Mouse (Mus musculus): Measurements from ENCODE around the gene Dmap1.

Gene Dmap1

DNA sequence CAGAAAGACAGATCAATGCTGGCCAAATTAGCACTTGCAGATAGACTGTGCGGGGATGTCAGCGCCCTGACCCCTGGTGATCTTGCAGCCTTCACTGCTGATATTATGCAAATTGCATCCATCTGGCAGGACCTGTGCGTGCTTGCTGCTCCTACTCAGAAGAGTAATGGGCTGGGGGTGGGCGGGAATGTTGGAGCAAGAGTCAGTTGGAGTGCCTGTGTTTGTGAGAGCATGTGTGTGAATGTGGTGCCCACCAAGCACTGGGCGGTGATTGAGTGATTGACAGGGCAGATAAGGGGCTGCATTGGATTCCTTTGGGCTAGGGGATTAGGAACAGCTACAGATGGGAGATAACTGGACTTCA is 26.6 kb downstream of the Dmap1 start:
- no peak for DNase-seq

DNA sequence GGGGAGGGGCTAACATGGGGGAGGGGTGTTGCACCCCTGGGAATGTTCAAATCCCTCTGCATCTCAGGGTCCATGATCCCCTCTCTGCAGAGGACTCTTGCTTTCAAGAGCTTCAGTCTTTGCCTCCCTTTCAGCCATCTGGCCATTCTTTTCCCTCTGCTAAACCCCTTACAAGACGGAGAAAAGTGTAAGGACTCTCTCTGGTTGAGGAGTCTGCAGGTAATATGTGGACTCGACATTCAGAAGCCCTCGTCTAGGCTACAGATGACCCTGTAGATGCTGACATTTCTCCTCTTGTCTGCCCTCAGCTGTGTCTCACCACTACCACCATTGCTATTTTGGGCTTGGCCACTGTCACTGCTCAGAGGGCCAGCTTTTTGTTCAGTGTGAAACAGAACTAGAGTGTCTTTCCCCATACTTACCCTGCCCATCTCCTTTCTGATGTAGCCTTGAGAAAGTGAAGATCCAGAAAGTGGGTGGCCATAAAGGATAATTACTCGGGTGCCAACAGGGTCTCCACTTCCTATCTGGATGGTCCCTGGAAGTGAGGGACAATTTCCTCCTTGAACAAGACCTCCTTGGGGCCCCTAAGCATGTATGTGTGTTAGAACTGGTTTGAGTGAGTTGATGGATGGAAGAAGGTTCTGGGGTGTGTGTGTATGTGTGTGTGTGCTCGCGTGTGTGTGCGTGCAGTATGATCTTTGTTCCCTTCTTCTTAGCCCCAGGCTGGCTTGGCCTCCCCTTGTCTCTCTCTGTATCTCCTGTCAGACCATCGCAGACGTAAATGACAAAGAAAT is 27.2 kb downstream of the Dmap1 start:
- peak in 1 of 2 experiments; percentile 33 for DNase-seq

DNA sequence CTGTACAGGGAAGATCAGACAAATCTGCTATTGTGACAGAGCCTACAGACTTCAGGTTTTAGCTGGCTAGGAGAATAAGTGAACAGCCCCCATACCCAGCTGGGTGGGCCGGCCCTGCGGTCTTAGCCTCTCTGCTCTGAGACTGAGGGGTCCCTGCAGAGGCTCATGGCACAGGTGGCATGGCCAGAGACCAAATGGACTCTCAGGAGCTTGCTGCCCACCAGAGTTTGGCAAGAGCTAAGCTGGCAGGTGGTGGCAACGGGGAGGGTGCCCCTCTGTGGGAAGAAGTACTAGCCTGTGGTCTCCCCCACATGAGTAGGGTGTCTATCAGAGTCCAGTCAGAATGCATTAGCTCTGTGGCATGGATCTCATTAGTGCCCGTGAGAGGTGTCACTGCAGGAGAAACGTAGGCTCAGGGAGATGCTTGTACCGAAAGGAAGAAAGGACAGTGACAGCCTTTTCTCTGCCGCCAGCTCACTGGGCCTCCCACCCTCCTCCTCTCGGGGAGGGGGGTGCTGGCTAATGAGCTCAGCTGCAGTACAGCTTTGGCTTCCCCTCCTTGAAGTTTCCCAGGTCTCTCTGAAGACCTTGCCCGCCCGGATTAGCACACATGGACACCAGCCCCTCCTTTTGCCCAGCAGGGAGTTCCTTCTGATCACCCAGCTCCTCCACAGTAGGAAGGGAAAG is 27.9 kb downstream of the Dmap1 start:
- peak; percentile 41 to 49 for DNase-seq

DNA sequence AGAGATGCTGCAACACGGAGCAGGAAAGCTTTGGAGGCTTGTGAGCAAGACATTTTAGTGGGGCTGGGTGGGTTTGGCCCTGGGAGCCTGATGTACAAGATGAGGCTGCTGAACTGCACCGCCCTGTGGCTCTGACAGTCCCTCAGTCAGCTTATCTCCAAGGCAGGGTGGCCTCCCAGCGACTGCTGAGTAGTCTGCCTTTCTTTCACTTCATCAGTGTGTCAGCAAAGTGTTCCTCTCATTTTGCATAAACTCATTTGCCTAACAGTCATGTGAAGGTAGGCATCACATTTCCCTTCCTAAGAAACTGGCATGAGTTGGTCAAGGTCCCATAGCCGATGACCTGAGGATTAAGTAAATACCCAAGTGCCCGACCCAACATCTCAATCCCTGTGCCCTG is 29.3 kb downstream of the Dmap1 start:
- no peak for DNase-seq

DNA sequence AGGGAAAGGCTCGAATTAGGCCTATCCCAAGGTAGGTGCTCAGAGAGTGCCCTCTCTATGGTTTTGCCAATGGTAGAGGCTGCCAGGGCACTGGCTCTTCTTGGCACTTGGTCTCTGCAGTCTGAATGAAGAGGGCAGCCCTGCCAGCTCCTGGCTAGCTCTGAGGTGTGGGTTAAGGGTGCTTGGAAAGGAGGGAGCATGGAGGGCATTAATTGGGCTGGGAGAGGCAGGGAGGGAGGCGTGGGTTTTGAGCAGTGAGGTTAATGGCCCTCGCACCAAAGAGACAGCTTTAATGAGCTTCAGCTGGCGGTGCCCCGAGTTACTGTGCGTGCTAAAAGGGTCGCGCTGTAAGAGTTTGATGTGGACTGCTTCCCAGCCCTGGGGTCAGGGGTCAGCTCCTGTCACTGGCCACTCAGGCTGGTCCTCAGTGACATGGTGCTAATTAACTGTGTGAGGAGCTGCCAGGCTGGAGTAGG is 30.4 kb downstream of the Dmap1 start:
- DNase-seq, result peak; percentile 49 to 60

DNA sequence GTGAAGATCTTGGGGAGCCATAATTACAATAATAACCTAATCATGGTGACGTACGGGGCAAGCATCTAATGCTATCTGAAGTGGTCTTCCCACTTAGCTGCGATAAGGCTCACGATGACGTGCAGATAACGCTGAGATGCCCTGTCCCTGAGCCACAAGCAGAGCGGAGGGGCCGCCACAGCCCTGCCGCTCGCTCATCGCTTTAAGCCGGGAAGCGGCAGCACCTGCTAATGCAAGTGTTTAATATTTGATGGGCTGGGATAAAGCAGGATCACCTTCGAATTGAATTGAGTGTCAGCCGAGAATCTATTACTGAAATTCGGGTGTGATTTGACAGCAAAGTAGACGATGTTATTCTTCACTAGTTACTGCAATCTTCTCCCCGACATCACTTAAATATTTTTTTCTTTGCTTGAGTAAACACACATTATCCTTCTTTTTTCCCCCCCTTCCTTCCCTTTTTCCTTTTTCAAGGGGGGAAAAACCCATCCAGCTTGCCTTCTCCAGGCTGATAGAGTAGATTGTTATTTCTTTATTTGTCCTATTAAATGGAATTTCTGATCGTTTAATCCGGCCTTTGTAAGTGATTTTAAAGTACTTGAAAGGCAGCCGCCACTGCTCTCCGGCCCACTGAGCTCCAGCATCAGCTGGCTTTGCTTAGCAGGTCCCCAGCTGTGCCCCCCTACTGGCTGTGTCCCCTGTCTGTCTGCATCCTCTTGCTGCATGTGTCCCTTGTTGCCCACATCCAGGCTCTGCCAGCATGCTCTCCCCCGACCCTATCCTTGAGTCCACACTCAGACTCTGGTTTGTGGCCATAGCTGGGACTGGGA is 34.9 kb downstream of the Dmap1 start:
- DNase-seq, result peak in 1 of 2 experiments; percentile 41

DNA sequence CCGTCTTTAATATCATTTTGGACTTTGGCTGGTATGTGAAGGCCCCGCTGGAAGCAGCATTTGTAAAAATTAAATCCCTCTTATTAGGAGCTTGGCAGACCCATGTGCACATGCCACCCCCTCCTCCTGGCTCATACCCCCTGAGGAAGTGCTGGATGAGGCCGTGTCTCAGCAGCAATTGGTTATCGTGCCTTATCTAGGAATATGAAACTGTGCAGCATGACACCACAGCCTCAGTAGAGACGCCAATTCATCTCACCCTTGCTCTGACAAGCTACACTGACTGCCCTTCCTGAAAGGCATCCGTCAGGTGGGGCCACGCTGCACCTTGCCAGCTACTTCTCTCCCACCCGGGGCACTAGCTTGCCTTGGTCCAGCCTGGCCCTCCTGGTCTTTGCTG is 35.6 kb downstream of the Dmap1 start:
- peak; percentile 31 to 44 for DNase-seq

DNA sequence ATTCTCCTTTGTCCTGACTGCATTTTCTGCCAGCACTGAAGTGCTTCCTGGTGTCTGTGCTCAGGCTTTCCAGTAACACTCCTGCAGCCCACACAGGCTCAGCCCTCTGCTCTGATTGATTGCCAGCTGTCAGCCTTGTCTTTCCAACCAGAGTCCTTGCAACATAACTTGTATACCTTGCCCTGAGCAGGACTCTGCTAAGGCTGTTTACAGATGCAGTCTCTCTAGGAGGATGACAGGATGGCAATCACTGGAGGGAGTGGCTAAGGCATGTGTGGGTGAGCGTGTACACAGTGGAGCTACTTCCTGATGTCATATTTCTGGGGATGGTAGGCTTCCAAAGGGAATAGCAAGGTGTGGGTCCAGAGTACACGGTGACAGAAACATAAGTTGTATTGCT is 36.2 kb downstream of the Dmap1 start:
- DNase-seq, result peak in 1 of 2 experiments; percentile 42

DNA sequence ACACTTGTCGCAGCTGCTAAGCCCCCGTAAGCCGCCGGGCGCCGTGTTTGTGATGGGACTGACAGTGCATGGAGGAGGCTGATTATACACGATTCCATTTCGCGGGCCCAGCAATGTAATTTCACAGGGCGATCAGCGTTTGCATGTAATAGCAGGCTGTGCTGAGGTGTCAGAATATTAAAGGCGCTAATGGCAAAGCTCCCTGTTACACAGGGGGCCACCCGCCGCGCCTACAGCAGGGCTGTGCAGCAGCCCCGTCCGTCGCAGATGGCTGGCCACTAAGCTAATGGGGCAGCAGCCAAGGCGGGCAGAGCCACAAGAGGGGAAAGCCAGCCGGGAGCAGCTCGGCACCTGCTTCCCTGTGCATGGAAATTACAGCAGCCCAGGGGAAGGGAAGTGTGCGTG is 37.0 kb downstream of the Dmap1 start:
- DNase-seq, result peak; percentile 87 to 88

DNA sequence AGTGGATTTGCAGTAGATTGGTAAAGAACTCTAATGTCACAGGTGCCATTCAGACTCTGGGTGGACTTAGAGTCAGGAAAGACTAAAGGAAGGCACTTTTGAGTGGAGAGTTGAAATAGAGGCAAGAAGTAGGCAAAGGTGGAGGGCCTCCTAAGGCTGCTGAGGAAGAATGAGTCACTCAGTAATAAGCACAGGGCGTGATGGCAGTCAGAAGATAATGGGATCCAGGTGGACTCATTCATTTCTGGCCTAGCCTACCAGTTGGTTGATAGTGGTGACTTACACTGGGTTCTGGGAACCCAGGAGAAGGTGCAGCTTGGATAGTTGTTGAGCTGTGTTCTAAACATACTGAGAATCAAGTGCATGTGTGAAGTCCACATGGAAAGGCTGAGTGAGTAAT is 40.3 kb downstream of the Dmap1 start:
- DNase-seq, result no peak

DNA sequence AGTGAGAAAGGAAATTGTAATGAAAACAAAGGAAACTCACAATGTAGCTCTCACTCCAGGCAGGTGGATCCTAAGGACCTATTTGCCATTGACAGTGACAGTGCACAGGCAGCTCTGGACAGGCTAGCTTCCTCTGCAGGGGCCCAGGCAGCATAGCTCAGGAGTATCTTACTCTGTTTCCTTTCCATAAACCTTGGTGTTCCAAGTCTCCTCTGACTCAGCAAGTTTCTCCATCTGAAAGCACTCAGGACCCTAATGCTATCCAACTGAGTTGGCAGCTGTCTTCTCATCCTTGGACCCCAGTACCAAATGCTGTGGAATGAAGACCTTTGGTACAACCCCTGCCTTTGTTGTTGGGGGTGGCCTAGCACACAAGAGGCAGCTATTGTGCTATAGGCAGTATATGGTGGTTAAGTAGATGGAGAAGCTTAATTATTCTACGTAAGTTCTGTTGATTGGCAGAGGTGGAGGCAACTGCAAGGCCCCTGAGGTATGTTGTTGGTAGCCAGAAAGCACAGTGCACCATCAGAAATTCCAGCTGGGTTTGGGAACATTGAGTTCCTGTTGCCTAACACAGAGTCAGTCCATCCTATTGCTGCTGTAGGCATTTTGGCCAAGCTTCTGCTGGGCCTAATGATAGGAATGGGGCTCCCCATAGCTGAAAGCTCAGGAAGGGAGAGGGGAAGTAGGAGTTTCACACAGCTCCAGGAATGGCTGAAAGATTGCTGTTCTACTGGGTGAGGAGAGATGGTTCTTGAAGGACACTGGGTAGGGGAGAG is 41.0 kb downstream of the Dmap1 start:
- DNase-seq, result no peak

DNA sequence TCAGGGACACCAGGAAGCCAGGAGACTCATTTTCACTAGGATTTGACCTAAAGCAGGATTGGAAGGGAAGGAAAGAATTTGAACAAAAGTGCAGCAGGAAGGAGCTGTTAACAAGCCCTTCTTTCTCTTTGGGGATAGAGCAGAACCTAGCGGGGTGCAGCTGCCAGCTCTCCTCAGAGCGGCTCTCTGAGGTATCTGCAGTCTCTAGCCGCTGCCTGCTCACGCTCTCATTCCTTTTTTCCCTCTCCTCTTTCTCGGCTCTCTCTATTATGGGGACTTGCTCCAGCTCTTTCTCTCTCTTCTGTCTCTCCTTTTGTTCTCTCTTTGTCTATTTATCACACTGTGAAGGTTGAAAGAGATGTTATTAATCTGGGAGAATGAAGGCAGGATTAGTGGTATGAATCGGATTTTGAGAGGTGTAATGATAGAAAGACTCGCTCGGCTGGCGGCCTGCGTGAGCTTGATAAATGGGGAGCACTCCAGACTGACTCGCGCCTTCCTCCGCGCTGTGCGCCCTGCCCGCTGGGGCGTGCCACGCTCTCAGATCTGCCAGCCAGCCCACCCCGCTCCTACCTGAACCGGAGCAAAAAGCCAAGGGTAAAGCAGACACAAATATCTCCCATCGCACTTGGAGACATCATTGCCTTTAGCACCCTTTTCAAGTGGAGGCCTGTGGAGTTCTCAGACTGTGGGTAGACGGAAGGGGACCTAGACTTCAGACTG is 45.0 kb downstream of the Dmap1 start:
- no peak for DNase-seq

DNA sequence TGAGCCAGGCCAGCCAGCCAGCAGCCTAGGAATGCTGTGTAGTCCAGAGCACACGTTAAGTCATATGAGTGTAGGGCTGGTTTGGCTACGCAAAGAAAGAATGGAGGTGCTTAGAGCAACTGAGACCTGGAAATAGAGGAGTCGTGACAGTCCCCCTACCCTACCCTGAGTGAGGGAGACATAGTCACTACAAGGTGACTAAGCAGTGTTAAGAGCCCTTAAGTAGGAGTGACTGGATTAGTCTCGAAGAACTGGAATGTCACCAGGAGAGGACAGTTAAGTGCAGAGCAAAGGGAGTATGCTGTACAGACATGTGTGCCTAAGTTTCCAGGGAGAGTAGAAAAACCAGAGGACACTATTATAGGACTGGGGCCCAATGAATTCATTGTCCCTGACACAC is 45.9 kb downstream of the Dmap1 start:
- no peak for DNase-seq

DNA sequence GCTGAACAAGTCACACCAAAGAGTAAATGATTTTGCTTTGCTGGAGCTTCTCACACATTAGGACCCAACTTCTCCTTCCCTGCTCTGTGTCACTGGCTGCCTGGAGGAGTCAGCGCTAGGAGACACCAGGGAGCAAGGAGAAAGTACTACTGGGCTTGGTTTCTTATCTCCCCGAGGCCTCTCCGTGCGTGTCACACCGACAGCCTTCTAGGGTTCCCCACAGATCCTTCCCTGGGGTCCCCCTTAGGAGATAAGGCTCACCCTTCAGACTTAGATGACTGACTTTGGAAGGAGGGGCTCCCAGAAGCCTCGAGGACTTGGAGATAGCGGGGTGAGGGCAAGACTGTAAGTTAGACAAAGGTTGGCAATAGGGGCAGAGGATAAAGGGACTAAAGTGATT is 47.4 kb downstream of the Dmap1 start:
- DNase-seq, result no peak

DNA sequence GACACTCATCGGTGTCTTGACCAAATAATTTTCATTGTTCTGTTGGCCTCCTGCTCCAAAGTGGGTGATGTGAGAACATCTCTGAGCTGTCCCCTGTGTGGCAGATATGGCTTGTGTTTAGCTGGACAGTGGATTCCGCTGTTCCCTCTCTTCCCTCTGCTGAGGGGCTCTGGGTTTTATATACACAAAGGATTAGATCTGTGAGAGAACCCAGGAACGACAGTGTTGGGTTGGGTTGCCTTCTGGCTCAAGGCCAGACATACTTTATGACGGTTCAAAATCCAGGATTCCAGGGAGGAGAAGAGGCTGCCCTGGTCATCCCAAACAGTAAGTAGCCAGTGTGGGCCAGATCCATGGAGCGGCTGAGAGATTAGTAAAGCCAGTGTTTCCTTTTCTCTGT is 48.5 kb downstream of the Dmap1 start:
- no peak for DNase-seq

DNA sequence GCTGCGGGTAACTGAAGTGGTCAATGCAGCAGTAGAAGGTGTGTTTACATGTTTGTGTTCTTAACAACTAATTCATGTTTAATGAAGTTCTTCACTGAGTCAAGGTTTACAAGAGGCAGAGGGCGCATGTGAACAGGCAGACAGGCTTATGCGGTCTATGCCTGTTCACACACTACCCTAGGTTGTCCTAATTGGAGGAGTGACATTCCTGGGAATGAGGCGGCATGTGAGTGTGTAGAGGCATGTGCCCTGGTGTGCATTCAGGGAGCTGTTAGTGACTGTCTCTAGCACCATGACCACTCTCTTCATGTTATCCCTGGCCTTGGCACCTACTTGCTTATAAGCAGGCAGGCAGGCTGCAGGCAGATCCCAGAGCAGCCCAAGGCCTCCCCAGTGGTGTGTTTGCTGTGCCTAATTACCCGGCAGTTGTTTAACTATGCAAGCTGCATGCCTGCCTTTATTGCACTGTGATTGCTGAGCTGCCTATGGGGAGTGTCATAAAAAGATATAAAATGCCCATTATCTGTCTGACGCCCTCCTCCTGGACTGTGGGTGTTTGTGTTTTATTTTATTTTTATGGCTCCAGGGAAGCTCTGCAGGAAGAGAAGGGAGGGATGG is 51.9 kb downstream of the Dmap1 start:
- no peak for DNase-seq

DNA sequence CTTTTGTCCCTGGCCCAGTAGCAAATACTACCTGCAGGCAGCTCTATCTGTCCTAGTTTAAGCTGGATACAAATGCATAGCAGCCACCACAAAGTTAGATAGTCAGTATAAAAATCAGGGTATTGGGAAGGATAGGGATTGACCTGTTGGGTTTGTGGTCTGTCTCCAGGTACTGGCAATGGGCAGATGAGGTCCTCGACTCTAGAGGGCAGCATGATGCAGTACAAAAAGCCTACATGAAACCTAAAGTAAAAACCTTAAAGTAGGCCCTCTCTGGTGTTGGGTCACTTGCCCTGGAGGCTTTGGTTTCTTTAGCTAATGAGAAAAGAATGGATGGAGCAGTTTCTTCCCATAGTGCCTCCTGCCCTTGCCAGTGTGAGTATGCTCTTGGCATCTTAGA is 53.6 kb downstream of the Dmap1 start:
- DNase-seq, result no peak
